Mouse (Mus musculus): ENCODE measurements around the gene Arhgef1. TPM values are rescaled to one million over a fixed set of nuclear protein-coding genes. Genes with fewer than 3 reads are reported as not detected.

Arhgef1 gene
- 299 and 332 TPM in 2 replicates for polyA plus RNA-seq (2012; rRNA removed)

DNA sequence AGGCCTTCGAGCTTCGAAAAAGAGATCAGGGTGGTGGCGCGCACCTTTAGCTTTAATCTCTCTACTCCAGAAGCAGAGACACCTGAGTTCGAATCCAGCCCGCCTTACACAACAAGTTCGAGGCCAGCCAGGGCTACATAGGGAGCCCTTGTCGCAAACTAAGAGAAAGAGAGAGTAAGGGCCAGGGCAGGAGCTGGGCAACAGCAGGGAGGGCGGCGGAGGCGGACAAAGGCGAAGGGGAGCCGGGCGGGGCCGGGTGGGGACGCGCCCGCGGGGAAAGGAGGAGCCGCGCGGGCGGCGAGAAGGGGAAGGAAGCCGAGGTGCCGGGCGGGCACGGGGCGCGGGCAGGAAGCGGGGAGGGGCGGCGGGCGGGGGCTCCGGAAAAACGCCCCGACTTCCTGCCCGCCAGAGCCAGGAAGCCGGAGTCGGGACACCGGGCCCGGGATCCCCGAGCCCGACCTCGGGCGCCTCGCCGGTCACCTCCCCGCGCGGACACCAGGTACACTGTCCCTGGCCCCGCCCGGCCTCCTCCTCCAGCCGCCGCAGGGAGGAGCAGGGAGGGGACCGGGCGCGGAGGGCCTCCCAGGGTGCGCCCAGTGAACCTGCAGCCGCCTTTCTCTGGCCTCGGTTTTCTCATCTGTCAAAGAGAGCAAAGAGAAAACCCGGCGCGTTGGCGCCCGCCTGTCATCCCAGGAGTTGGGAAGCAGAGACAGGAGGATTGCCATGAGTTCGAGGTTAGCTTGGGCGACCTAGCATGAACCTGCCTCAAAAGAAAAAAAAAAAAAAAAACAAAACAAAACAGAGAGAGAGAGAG is at the start of gene Arhgef1:
Gene Arhgef1, plus strand, starts transcription at position 283 of the 814 bp plus-strand sequence.

DNA sequence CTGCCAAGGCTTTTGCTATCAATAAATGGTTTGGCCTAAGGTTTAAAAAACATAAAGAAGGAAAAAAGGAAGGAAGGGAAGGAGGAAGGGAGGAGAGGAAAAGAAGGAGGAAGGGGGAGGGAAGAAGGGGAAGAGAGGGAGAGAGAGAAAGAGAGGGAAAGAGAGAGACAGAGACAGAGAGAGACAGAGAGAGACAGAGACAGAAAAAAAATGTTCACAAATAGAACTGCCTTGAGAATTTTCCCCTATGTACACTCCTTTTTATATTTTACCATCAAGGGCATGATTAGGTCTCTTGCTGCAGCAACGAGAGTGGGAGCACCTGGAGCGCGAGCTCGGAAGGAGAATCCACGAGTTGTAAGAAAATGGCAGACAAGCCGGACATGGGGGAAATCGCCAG is 40.8 kb upstream of the Arhgef1 start, which contains the start of gene Gm9844:
Gene Gm9844, plus strand, starts transcription at position 301 of the 400 bp plus-strand sequence.

DNA sequence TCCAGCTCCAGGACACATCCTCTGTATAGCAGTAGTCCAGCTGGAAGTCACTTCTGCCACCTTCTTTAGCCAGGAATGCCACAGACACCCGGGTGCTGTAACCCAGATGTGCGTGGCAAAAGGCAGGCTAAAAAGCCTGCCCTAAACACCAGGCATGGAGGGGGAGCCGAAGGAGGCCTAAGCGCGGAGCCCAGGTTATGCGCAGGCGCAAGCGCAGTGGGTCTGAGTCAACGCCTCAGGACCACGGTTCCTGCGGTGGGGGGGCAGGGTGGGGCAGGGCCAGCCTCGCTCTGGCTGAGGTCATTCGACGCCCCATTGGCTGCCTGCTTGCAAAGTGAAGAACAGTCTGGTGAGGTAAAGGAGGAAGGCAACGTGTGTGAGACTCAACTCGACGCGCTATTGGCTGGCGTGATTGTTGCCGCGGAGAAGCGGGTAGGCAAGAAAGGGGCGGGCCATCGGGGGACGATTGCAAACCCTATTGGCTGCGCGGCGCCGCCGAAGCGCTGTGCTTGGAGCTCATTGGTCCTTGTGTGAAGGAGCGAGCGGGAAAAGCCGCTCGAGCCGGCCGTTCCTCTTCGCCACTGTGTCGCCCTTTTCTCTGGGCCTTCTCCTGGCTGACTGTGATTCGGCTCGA is 33.1 kb upstream of the Arhgef1 start, which contains the start of the genes Lypd4 and Dmrtc2:
Gene Lypd4, minus strand, starts transcription at position 410 of the 634 bp plus-strand sequence.
Gene Dmrtc2, plus strand, starts transcription at position 526 of the 634 bp plus-strand sequence.

DNA sequence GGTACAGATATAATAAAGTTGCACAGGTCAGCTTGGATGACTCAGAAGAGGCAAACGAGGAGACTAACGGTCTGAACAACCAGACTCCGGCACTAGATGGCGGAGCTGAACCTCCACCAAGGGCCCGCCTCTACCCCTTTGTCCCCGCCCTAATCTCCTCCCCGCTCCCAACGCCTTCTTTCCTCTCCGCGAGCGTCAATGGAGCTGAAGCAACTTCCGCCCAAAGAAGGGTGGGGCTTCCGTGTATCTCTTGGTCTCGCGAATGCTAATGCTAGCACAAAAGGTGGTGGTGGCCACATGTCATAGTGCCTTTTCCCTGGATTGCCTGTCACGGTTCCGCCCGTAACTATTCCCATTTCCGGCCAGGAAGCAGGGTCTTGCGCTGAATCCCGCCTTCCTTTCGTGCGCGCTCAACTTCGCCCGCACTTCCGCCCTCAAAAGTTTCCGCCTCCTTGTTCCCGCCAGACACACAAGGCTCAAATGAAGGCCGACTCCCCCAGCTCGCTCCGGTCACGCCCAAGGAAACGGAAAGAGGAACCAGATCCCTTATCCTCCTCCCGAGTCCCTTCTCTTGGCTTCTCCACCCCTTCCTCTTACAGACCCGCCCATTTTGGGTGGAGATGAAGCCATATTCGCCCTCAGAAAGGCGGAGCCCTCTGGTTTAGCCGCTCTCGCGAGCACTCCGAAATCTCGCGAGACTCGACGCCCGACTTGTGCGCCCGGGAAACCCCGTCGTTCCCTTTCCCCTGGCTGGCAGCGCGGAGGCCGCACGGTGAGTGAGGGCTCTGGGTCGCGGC is 18.6 kb upstream of the Arhgef1 start, which contains the start of gene Rps19:
Gene Rps19, plus strand, starts transcription at position 476 of the 797 bp plus-strand sequence.

DNA sequence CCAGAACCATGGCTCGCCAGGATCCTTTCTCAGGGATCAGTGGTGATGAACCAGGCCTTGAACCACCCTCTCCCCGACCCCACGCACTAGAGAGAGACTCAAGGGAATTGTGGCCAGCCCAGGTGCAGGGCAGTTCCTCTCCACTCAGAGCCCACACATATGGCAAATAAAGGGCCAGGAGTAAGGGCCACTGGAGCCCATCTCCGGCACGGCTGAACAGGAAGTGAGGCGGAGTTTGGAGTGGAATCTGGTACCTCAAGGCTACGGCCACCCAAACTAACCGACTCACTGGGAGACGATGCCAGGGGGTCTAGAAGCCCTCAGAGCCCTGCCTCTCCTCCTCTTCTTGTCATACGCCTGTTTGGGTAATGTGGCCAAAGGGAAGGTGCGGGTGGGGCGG is 5.5 kb upstream of the Arhgef1 start, which contains the start of gene Cd79a:
Gene Cd79a, plus strand, starts transcription at position 158 of the 400 bp plus-strand sequence.

DNA sequence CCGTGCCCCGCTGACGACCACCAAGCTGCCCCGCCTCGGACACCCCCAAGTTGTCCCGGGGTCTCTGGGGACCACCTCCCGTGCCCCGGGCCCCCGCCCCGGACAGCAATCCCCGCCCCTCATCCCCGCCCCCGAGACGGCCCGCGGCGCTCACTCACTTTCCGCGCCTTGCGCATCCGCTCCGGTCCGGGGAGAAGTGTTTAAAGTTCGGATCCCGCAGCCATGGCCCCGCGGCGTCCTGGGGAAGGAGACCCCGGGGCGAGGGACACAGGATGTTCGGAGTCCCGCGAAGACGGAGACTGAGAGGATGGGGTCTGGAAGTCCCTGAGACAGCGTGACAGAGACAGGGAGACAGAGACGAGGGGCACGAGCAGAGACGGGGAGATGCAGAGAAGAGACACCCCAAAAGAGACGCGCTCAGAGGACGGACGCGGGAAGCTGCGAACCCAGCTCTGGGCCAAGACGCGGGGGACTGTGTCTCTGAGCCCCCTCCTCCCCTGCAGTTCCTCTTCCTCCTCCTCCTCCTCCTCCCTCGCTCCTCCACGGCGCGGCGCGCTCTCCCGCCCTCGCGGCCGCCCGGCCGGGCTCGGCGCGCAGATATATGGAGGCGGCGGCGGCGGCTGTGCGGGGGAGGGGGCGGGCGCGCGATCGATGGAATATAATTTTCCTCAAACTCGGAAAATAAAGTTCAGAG is 41.7 kb downstream of the Arhgef1 start, which contains the start of gene Gm4881:
Gene Gm4881, minus strand, starts transcription at position 238 of the 694 bp plus-strand sequence.

DNA sequence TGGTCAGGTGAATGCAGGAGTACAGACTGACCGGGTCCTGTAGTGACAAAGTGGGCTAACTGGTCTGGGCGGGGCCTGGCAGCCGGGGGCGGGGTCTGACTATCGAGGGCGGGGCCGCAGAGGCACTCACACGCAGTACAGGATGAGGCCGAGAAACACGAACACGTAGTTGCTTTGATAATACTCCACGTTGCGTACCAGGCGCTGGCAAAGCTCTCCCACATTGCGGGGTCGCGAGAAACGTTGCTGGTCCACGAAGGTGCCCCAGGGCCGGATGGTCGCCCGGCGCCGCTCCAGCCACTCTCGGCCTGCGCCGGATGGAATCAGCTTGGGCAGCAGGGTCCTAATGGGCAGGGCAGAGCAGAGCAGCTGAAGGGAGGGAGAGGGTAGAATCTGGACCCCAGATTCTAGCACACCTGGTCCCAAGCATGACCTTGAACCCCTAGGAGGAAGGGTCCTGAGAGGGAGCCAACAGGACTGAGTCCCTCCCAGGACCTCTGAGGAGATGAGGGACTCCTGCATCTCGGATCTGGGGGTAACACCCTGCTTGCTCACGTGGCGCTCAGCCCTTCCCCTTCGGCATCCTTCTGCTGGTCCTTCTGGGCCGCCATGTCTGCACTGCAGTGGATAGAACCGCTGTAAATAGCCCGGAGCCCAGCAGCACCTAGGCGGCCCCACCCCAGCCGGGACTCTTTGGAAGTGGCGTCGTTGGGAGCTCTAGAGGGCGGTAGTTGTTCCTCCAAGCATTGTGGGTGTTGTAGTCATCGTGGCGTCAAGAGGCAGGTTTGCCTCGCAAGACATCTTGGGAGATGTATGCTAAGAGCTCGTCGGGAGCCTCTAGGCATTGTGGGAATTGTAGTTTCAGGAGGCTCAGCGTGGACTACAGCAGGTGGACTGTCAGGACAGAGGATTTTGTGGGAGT is 69.5 kb downstream of the Arhgef1 start, which contains the start of gene Rabac1:
Gene Rabac1, minus strand, starts transcription at position 783 of the 922 bp plus-strand sequence.

Other genes starting within 250 kb of the Arhgef1 start
- not detected in 2 replicates for gene Tex101, start 226.2 kb upstream of the Arhgef1 start, polyA plus RNA-seq (2012; rRNA removed)
- not detected in 2 replicates for gene BC049730, start 193.7 kb upstream of the Arhgef1 start, polyA plus RNA-seq (2012; rRNA removed)
- not detected in 2 replicates for gene Gm4763, start 176.0 kb upstream of the Arhgef1 start, polyA plus RNA-seq (2012; rRNA removed)
- gene Cd177, start 142.6 kb upstream of the Arhgef1 start, polyA plus RNA-seq (2012; rRNA removed) = 3.6 and 5.0 TPM in 2 replicates
- gene Ceacam10, start 125.7 kb upstream of the Arhgef1 start, polyA plus RNA-seq (2012; rRNA removed) = 0.25 and 0.35 TPM in 2 replicates
- gene Gm9844, start 40.7 kb upstream of the Arhgef1 start, polyA plus RNA-seq (2012; rRNA removed) = 0.84 and 1.3 TPM in 2 replicates
- gene Lypd4, start 33.0 kb upstream of the Arhgef1 start, polyA plus RNA-seq (2012; rRNA removed) = not detected in 2 replicates
- gene Dmrtc2, start 32.9 kb upstream of the Arhgef1 start, polyA plus RNA-seq (2012; rRNA removed) = not detected in 2 replicates
- gene Rps19, start 18.5 kb upstream of the Arhgef1 start, polyA plus RNA-seq (2012; rRNA removed) = 750 and 831 TPM in 2 replicates
- 1.5 and 2.0 TPM in 2 replicates for gene Cd79a, start 5.5 kb upstream of the Arhgef1 start, polyA plus RNA-seq (2012; rRNA removed)
- gene Gm4881, start 41.6 kb downstream of the Arhgef1 start, polyA plus RNA-seq (2012; rRNA removed) = not detected in 2 replicates
- 770 and 891 TPM in 2 replicates for gene Rabac1, start 69.8 kb downstream of the Arhgef1 start, polyA plus RNA-seq (2012; rRNA removed)
- gene Atp1a3, start 103.0 kb downstream of the Arhgef1 start, polyA plus RNA-seq (2012; rRNA removed) = 18.6 and 25.7 TPM in 2 replicates
- 94.3 and 103 TPM in 2 replicates for gene Grik5, start 169.4 kb downstream of the Arhgef1 start, polyA plus RNA-seq (2012; rRNA removed)
- 72.5 and 73.2 TPM in 2 replicates for gene Zfp574, start 169.7 kb downstream of the Arhgef1 start, polyA plus RNA-seq (2012; rRNA removed)